Mouse (Mus musculus): Measurements from ENCODE around the gene Ogdh.

DNA sequence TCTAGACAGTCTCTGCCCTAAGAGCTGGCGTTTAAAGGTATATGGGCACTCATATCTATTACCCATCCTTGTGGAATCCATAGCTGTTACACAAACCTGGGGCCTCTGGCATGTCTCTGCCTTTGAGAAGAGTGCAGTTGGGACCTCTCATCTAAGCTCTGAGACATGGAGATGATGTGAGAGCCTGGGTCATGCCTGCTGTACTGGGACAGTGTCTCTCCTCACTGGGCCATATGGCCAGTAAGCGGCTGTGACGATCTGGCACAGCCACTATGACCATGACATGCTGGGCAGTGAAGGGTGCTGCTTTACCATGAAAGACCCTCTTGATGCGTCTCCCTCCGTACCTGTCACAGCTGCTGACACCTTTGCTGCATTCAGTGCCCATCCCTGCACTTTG is 39.2 kb upstream of the Ogdh start:
- TF ChIP-seq CTCF (IDR thresholded peaks at IDR 0.05; ENCODE audit: low read depth) (no peak), EP300 (IDR thresholded peaks at IDR 0.05; ENCODE audit: low read depth) (no peak)

Data from liver, postnatal 0 days (tissue).